Mouse (Mus musculus): ENCODE data around the gene B4galt3. TPM values are rescaled to one million over a fixed set of nuclear protein-coding genes. Genes with fewer than 3 reads are reported as not detected.
"Not testable (repeated sequence)": the region's sequence is repeated elsewhere in the genome, so short reads cannot be mapped to it uniquely, and the experiment has no call there.

The B4galt3 gene
- polyA plus RNA-seq, 1 experiment = 78.5 TPM

- Histone ChIP-seq H3K27me3 (ENCODE audit: control insufficient read depth, insufficient read depth, low read length) (no peaks in the 10 kb centered on the region), H3K4me1 (ENCODE audit: control insufficient read depth, insufficient read depth, insufficient read length, low read length) (peaks cover 8% of the 10 kb centered on the region; the same call in 1 of the 2 replicates), H3K4me3 (ENCODE audit: low read depth, low read length) (peak within 1 kb of the TSS; percentile 76), H3K27ac (ENCODE audit: insufficient read depth, low read depth, low read length) (peak within 1 kb of the TSS; percentile 94), H3K36me3 (ENCODE audit: control insufficient read depth, insufficient read depth, low read length) (peaks cover 5% of the 10 kb centered on the region)
- WGBS = under 1% methylated on average over 42 of the region's 42 CpGs
- TF ChIP-seq CTCF (IDR thresholded peaks at IDR 0.05; ENCODE audit: extremely low read depth, insufficient read length, insufficient replicate concordance, low read depth, low read length) (no peak), POLR2A (IDR thresholded peaks at IDR 0.05; ENCODE audit: low read depth, low read length) (peak; percentile 57)
Observed at GRCm38 (mm10) chr1:171294298-171295062, 24.4 kb downstream of the B4galt3 start, which contains the start of gene Ufc1. Gene Ufc1 (minus strand): TSS chr1:171295024.

- Histone ChIP-seq H3K4me3 (ENCODE audit: low read depth, low read length) (peak overlapping the region; percentile 76; the same call in 1 of the 2 replicates), H3K4me1 (ENCODE audit: control insufficient read depth, insufficient read depth, insufficient read length, low read length) (peaks cover 8% of the 10 kb centered on the region; the same call in 1 of the 2 replicates), H3K36me3 (ENCODE audit: control insufficient read depth, insufficient read depth, low read length) (no peaks in the 10 kb centered on the region), H3K27me3 (ENCODE audit: control insufficient read depth, insufficient read depth, low read length) (no peaks in the 10 kb centered on the region), H3K27ac (ENCODE audit: insufficient read depth, low read depth, low read length) (peak overlapping the region; percentile 94)
- 11% methylated on average over 3 of the region's 3 CpGs for WGBS
- TF ChIP-seq POLR2A (IDR thresholded peaks at IDR 0.05; ENCODE audit: low read depth, low read length) (no peak), CTCF (IDR thresholded peaks at IDR 0.05; ENCODE audit: extremely low read depth, insufficient read length, insufficient replicate concordance, low read depth, low read length) (no peak)
Observed at GRCm38 (mm10) chr1:171295063-171295402, 24.9 kb downstream of the B4galt3 start.

- TF ChIP-seq POLR2A (IDR thresholded peaks at IDR 0.05; ENCODE audit: low read depth, low read length) = no peak
- TF ChIP-seq CTCF (IDR thresholded peaks at IDR 0.05; ENCODE audit: extremely low read depth, insufficient read length, insufficient replicate concordance, low read depth, low read length) = no peak
- Histone ChIP-seq H3K27me3 (ENCODE audit: control insufficient read depth, insufficient read depth, low read length) (no peaks in the 10 kb centered on the region), H3K36me3 (ENCODE audit: control insufficient read depth, insufficient read depth, low read length) (no peaks in the 10 kb centered on the region), H3K27ac (ENCODE audit: insufficient read depth, low read depth, low read length) (no peak overlapping the region), H3K4me3 (ENCODE audit: low read depth, low read length) (no peak overlapping the region), H3K4me1 (ENCODE audit: control insufficient read depth, insufficient read depth, insufficient read length, low read length) (peaks cover 4% of the 10 kb centered on the region; the same call in 1 of the 2 replicates)
- WGBS = 67% methylated on average over 3 of the region's 3 CpGs
Observed at GRCm38 (mm10) chr1:171298226-171298625, 28.1 kb downstream of the B4galt3 start.

- 63% methylated on average over 5 of the region's 5 CpGs for WGBS
- not testable (repeated sequence) for H3K4me1 ChIP-seq (ENCODE audit: control insufficient read depth, insufficient read depth, insufficient read length, low read length); H3K4me3 ChIP-seq (ENCODE audit: low read depth, low read length); H3K36me3 ChIP-seq (ENCODE audit: control insufficient read depth, insufficient read depth, low read length); H3K27me3 ChIP-seq (ENCODE audit: control insufficient read depth, insufficient read depth, low read length); H3K27ac ChIP-seq (ENCODE audit: insufficient read depth, low read depth, low read length)
Observed at GRCm38 (mm10) chr1:171306157-171306556, 36.0 kb downstream of the B4galt3 start.

DNA sequence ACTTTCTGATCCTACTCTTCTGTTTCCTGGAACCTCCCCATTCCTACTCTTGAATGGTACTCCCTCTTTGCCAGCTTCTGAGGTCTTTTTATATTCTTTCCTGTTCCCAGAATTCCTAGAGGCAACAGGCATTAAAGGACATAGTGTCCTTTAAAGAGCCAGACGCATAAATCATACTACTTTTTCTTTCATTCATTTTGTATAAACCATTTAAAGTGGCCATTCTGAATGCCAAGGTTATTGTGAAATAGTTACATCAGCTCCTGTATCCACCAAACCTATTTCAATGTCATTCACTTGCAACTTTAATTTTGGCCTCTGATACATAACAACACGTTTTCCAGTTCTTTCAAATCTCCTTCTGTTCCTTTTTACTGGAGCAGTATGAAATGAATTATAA lies 39.2 kb downstream of the B4galt3 start:
- no peak overlapping the region for H3K27ac ChIP-seq (ENCODE audit: insufficient read depth, low read depth, low read length)
- no peaks in the 10 kb centered on the region for H3K36me3 ChIP-seq (ENCODE audit: control insufficient read depth, insufficient read depth, low read length)
- 0 out of 2 replicates have a peak, but pooled peaks cover 2% of the 10 kb centered on the region for H3K27me3 ChIP-seq (ENCODE audit: control insufficient read depth, insufficient read depth, low read length)
- H3K4me3 ChIP-seq (ENCODE audit: low read depth, low read length) = no peak overlapping the region
- H3K4me1 ChIP-seq (ENCODE audit: control insufficient read depth, insufficient read depth, insufficient read length, low read length) = no peaks in the 10 kb centered on the region
- no peak for TF ChIP-seq POLR2A (IDR thresholded peaks at IDR 0.05; ENCODE audit: low read depth, low read length)
- 72% methylated on average over 2 of the region's 2 CpGs for WGBS

- H3K4me3 ChIP-seq (ENCODE audit: low read depth, low read length) = no peak overlapping the region
Observed at GRCm38 (mm10) chr1:171319748-171320147, 49.6 kb downstream of the B4galt3 start.

GRCm38 (mm10) chr1:171320151-171320550 lies 50.0 kb downstream of the B4galt3 start:
- H3K27ac ChIP-seq (ENCODE audit: insufficient read depth, low read depth, low read length) = no peak overlapping the region
- no peaks in the 10 kb centered on the region for H3K36me3 ChIP-seq (ENCODE audit: control insufficient read depth, insufficient read depth, low read length)
- H3K4me1 ChIP-seq (ENCODE audit: control insufficient read depth, insufficient read depth, insufficient read length, low read length) = peaks cover 5% of the 10 kb centered on the region; the same call in 1 of the 2 replicates
- WGBS = 42% methylated on average over 5 of the region's 5 CpGs
- 0 out of 2 replicates have a peak overlapping the region, but pooled peaks have one; percentile 24 for H3K4me3 ChIP-seq (ENCODE audit: low read depth, low read length)
- no peak for TF ChIP-seq POLR2A (IDR thresholded peaks at IDR 0.05; ENCODE audit: low read depth, low read length)
- TF ChIP-seq CTCF (IDR thresholded peaks at IDR 0.05; ENCODE audit: extremely low read depth, insufficient read length, insufficient replicate concordance, low read depth, low read length) = no peak
- no peaks in the 10 kb centered on the region for H3K27me3 ChIP-seq (ENCODE audit: control insufficient read depth, insufficient read depth, low read length)

More at GRCm38 (mm10) chr1:171319748-171320147, 49.6 kb downstream of the B4galt3 start:
- no peaks in the 10 kb centered on the region for H3K27me3 ChIP-seq (ENCODE audit: control insufficient read depth, insufficient read depth, low read length)
- whole genome bisulfite sequencing = 30% methylated on average over 7 of the region's 7 CpGs
- H3K27ac ChIP-seq (ENCODE audit: insufficient read depth, low read depth, low read length) = no peak overlapping the region
- no peaks in the 10 kb centered on the region for H3K36me3 ChIP-seq (ENCODE audit: control insufficient read depth, insufficient read depth, low read length)
- peaks cover 5% of the 10 kb centered on the region; the same call in 1 of the 2 replicates for H3K4me1 ChIP-seq (ENCODE audit: control insufficient read depth, insufficient read depth, insufficient read length, low read length)
- TF ChIP-seq POLR2A (IDR thresholded peaks at IDR 0.05; ENCODE audit: low read depth, low read length) = no peak
- no peak for TF ChIP-seq CTCF (IDR thresholded peaks at IDR 0.05; ENCODE audit: extremely low read depth, insufficient read length, insufficient replicate concordance, low read depth, low read length)
